Mouse (Mus musculus) liver, embryonic 13.5 days (tissue): ENCODE measurements at regions not wholly inside any gene's neighbourhood (a gene's known extent, or its start where the extent isn't known, plus 50 kb on each side); places are given as distances from the start of the nearest gene placed in this dataset.
"Not testable (repeated sequence)": the region's sequence is repeated elsewhere in the genome, so short reads cannot be mapped to it uniquely, and the experiment has no call there.

ENCODE experiments used
- ATAC-seq: fragments of 200-750 bp; cut with Nextera tagmentation; 2 replicates; pipeline ENCODE4 v1.8.0; 2017; ENCODE audit warnings: low read depth, mild to moderate bottlenecking, moderate number of reproducible peaks, moderate library complexity
- DNase-seq: peaks from one replicate; pipeline ENCODE4 v3.0.0; 2022
- H3K27ac ChIP-seq: fragments of 300-500 bp; sonication (generic); 2 replicates; pipeline ENCODE4 v1.5.1; 2015; ENCODE audit warnings: moderate library complexity, mild to moderate bottlenecking, inconsistent platforms
- H3K27me3 ChIP-seq: fragments of 300-500 bp; sonication (generic); 2 replicates; pipeline ENCODE4 v1.6.1; 2015; ENCODE audit warnings: mild to moderate bottlenecking, inconsistent platforms
- H3K36me3 ChIP-seq: fragments of 300-500 bp; sonication (generic); 2 replicates; pipeline ENCODE4 v1.6.1; 2015; ENCODE audit warnings: mild to moderate bottlenecking, inconsistent platforms
- H3K4me1 ChIP-seq: fragments of 300-500 bp; sonication (generic); replicated peaks from 2 replicates; pipeline ENCODE4 v1.6.1; 2015; ENCODE audit warnings: inconsistent platforms
- H3K4me2 ChIP-seq: fragments of 300-500 bp; sonication (generic); 2 replicates; pipeline ENCODE4 v1.6.1; 2015; ENCODE audit warnings: inconsistent platforms, mild to moderate bottlenecking, moderate library complexity
- H3K4me3 ChIP-seq: fragments of 300-500 bp; sonication (generic); replicated peaks from 2 replicates; pipeline ENCODE4 v1.5.1; 2015; ENCODE audit warnings: mild to moderate bottlenecking, inconsistent platforms
- H3K9ac ChIP-seq: fragments of 300-500 bp; sonication (generic); 2 replicates; pipeline ENCODE4 v1.6.1; 2015; ENCODE audit warnings: mild to moderate bottlenecking, inconsistent platforms
- H3K9me3 ChIP-seq: fragments of 300-500 bp; sonication (generic); replicated peaks from 2 replicates; pipeline ENCODE4 v1.6.1; 2016; ENCODE audit warnings: inconsistent platforms
- WGBS: fragments of 180-500 bp; shearing (Covaris S2); methylation state at CpG from one replicate; pipeline ENCODE4 v1.1.7; 2015; ENCODE audit not compliant: insufficient replicate concordance; 5-methylcytosine and 5-hydroxymethylcytosine counted together

- Histone ChIP-seq H3K4me1 (no peaks in the 10 kb centered on the region), H3K36me3 (no peaks in the 10 kb centered on the region), H3K4me2 (no peak overlapping the region), H3K4me3 (no peak overlapping the region), H3K9ac (no peak overlapping the region), H3K27ac (no peak overlapping the region), H3K27me3 (no peaks in the 10 kb centered on the region), H3K9me3 (no peaks in the 10 kb centered on the region)
- ATAC-seq, result no peak
- no peak for DNase-seq
- 48% methylated on average over 5 of the region's 5 CpGs for WGBS
These were observed 172.3 kb downstream of the Cdca7 start for GRCm38 (mm10) chr2:72648294-72648693.

GRCm38 (mm10) chr2:72655864-72656263, 179.9 kb downstream of the Cdca7 start:
- no peak overlapping the region for H3K4me2 ChIP-seq
- no peak overlapping the region for H3K9ac ChIP-seq
- H3K9me3 ChIP-seq, result no peaks in the 10 kb centered on the region
- DNase-seq, result no peak
- H3K4me3 ChIP-seq, result no peak overlapping the region
- H3K27me3 ChIP-seq, result no peaks in the 10 kb centered on the region
- no peak for ATAC-seq
- no peak overlapping the region for H3K27ac ChIP-seq
- WGBS, result 61% methylated on average over 9 of the region's 9 CpGs
- no peaks in the 10 kb centered on the region for H3K36me3 ChIP-seq
- no peaks in the 10 kb centered on the region for H3K4me1 ChIP-seq

DNA sequence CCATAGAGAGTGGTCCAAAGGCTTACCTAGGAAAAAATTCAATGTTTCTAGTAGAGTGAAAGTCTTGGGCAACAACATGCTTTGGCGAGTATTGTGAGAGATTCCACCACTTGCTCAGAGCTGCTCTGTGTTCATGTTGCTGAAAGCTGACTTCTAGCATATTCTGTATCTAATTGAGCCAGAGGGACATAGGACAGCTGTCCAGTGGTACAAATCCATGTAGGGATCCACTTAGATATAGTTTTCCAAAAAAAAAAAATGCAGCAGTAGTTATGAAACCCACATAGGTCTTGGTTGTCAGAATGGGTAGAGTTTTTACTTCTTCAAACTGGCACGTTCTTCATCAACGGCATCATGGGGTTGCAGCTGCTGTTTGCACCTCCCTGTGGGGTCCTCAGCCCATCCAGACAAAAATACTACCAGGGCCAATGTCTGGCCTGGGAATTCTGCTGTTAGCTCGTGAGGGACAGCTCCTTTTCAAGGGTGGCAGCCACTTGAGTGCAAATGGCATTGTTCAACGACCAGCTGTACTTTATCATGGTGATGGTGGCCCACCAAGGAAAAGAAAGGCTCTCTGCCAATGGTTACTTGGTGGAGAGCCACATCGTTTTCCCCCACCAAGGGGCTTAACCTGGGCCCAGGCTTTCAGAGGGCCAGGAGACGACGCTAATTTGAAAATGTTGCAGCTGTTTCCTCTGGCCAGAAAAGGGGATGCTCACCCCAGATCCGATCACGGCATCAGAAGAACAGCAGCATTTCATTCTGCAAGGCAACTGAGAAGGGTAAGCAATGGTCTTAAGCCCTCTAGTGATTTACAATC, 181.4 kb downstream of the Cdca7 start:
- Histone ChIP-seq H3K4me1 (no peaks in the 10 kb centered on the region), H3K4me3 (no peak overlapping the region), H3K4me2 (no peak overlapping the region), H3K9me3 (no peaks in the 10 kb centered on the region), H3K36me3 (no peaks in the 10 kb centered on the region), H3K27ac (no peak overlapping the region), H3K27me3 (no peaks in the 10 kb centered on the region), H3K9ac (no peak overlapping the region)
- ATAC-seq (no peak), DNase-seq (no peak)
- 55% methylated on average over 10 of the region's 10 CpGs for WGBS

DNA sequence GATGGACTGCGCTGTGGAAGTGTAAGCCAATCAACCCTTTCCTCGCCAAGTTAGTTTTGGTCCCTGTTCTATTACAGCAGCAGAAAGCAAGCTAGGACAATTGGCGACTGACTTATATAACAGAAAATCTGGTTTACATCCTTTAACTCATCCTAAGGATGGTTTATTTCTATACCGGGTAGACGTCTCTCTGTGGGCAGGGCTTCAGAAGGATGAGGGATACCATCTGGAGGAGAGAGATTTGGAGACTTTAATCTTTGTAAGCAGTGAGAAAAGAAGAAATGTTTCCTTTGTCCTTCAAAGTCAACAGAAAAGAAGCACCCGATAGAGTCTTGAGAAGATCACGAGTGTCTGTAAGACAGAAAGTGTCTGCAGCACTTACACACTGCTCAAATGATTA, 186.4 kb downstream of the Cdca7 start:
- Histone ChIP-seq H3K4me1 (no peaks in the 10 kb centered on the region), H3K9ac (no peak overlapping the region), H3K27me3 (no peaks in the 10 kb centered on the region), H3K27ac (no peak overlapping the region), H3K4me3 (no peak overlapping the region), H3K4me2 (no peak overlapping the region), H3K9me3 (no peaks in the 10 kb centered on the region), H3K36me3 (no peaks in the 10 kb centered on the region)
- no peak for DNase-seq
- WGBS, result 70% methylated on average over 7 of the region's 7 CpGs
- no peak for ATAC-seq

DNA sequence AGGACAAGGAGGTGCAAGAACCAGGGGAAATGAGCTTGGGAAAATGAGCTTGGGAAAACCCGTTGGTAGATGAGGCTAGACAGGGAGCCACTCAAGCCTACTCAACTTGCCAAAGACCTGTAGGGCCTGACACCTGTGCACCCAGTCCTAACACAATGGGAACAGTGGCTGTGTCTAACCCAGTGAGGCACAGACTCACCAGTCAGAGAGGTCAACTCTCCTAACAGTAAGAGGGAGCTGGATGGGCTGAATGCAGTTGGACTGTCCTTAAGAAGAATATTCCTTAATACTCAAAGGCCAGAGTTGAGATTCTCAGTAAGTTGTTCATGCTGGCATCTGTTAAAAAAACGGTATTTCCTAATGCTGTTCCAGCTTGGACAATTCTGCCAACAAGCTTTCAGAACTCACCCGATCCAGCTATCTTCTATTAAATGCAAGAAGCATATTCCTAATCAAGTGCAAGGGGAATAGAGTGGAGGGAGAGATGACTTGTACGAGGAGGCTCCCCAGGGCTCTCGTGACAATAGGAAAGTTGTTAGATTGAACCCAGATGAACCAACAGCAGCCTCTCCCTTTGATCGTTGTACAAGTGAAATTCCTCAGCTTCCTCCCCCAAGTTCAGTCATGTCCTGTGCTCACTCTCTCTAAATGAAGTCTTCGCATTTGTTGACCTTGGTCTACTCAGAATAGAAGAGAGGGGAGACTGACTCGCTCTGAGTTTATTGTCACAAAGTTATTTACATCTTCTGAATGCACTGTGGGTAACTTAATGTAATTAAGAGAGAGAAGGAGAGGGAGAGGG, 187.2 kb downstream of the Cdca7 start:
- WGBS, result 60% methylated on average over 8 of the region's 8 CpGs

GRCm38 (mm10) chr2:72667396-72667795, 191.4 kb downstream of the Cdca7 start:
- WGBS, result 86% methylated on average over 16 of the region's 16 CpGs
- H3K9ac ChIP-seq, DNase-seq, ATAC-seq, H3K9me3 ChIP-seq, H3K27ac ChIP-seq, H3K27me3 ChIP-seq, H3K4me1 ChIP-seq, H3K4me2 ChIP-seq, H3K36me3 ChIP-seq, H3K4me3 ChIP-seq: not testable (repeated sequence)

More for the DNA sequence above, 187.2 kb downstream of the Cdca7 start:
- no peak overlapping the region for H3K27ac ChIP-seq
- H3K4me2 ChIP-seq, result no peak overlapping the region
- no peaks in the 10 kb centered on the region for H3K27me3 ChIP-seq
- DNase-seq (no peak), ATAC-seq (no peak)
- no peak overlapping the region for H3K4me3 ChIP-seq
- H3K9me3 ChIP-seq, result no peaks in the 10 kb centered on the region
- H3K36me3 ChIP-seq, result no peaks in the 10 kb centered on the region
- no peaks in the 10 kb centered on the region for H3K4me1 ChIP-seq
- no peak overlapping the region for H3K9ac ChIP-seq

- Histone ChIP-seq H3K27me3 (no peaks in the 10 kb centered on the region), H3K4me2 (no peak overlapping the region), H3K36me3 (no peaks in the 10 kb centered on the region), H3K4me1 (no peaks in the 10 kb centered on the region), H3K4me3 (no peak overlapping the region), H3K27ac (no peak overlapping the region), H3K9ac (no peak overlapping the region), H3K9me3 (no peaks in the 10 kb centered on the region)
- WGBS, result 57% methylated on average over 13 of the region's 13 CpGs
- ATAC-seq (no peak), DNase-seq (no peak)
These were observed 197.2 kb downstream of the Cdca7 start for GRCm38 (mm10) chr2:72672908-72673901.

GRCm38 (mm10) chr2:72674229-72674628, 198.3 kb downstream of the Cdca7 start:
- 16% methylated on average over 4 of the region's 4 CpGs for WGBS
- DNase-seq, result no peak
- no peaks in the 10 kb centered on the region for H3K36me3 ChIP-seq
- no peaks in the 10 kb centered on the region for H3K27me3 ChIP-seq
- H3K4me1 ChIP-seq, result no peaks in the 10 kb centered on the region
- ATAC-seq, result no peak
- H3K4me3 ChIP-seq, result no peak overlapping the region
- H3K27ac ChIP-seq, result no peak overlapping the region
- H3K9ac ChIP-seq, result no peak overlapping the region
- H3K4me2 ChIP-seq, result no peak overlapping the region
- no peaks in the 10 kb centered on the region for H3K9me3 ChIP-seq

GRCm38 (mm10) chr2:72674856-72675440, 199.0 kb downstream of the Cdca7 start:
- no peak for ATAC-seq
- WGBS, result 46% methylated on average over 6 of the region's 6 CpGs

DNA sequence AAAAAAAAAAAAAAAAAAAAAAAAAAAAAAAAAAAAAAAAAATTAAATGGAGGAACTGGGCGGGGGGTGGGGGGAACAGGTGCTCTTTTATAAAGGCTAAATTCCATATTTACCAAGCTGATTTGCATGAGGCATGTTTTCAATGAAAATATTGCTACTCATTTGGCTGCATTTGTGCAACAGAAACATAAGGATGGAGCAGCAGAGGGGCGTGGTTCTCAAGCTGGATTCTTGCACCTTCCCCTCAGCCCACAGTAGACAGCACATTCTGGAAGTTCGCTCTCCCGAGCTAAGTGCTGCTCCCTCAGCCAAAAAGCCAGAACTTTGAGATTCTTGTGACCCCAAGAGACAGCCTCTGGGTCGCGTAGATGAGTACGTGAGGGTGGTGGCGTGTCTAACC, 201.8 kb downstream of the Cdca7 start:
- H3K27ac ChIP-seq, result no peak overlapping the region
- H3K4me1 ChIP-seq, result no peaks in the 10 kb centered on the region
- H3K4me2 ChIP-seq, result no peak overlapping the region
- 68% methylated on average over 8 of the region's 8 CpGs for WGBS
- DNase-seq (no peak), ATAC-seq (no peak)
- H3K27me3 ChIP-seq, result no peaks in the 10 kb centered on the region
- H3K36me3 ChIP-seq, result no peaks in the 10 kb centered on the region
- H3K4me3 ChIP-seq, result no peak overlapping the region
- no peaks in the 10 kb centered on the region for H3K9me3 ChIP-seq
- no peak overlapping the region for H3K9ac ChIP-seq

More at GRCm38 (mm10) chr2:72674856-72675440, 199.0 kb downstream of the Cdca7 start:
- Histone ChIP-seq H3K27me3 (no peaks in the 10 kb centered on the region), H3K4me2 (no peak overlapping the region), H3K4me3 (no peak overlapping the region), H3K27ac (no peak overlapping the region), H3K4me1 (no peaks in the 10 kb centered on the region), H3K36me3 (no peaks in the 10 kb centered on the region), H3K9me3 (no peaks in the 10 kb centered on the region), H3K9ac (no peak overlapping the region)
- no peak for DNase-seq
